Mouse (Mus musculus) heart, embryonic 15.5 days (tissue): ENCODE data around the gene Rassf1. TPM values are rescaled to one million over a fixed set of nuclear protein-coding genes. Genes with fewer than 3 reads are reported as not detected.
"Not testable (repeated sequence)": the region's sequence is repeated elsewhere in the genome, so short reads cannot be mapped to it uniquely, and the experiment has no call there.

Experiments
- ATAC-seq: fragments of 200-750 bp; cut with Nextera tagmentation; replicated peaks from 2 replicates; pipeline ENCODE4 v1.8.0; 2017; ENCODE audit warnings: low read depth, moderate TSS enrichment; ENCODE audit not compliant: insufficient number of reproducible peaks, insufficient read depth, low FRiP score
- H3K27ac ChIP-seq: fragments of 300-500 bp; sonication (generic); 2 replicates; pipeline ENCODE4 v1.5.1; 2015; ENCODE audit warnings: mild to moderate bottlenecking, inconsistent platforms
- H3K27me3 ChIP-seq: fragments of 300-500 bp; sonication (generic); 2 replicates; pipeline ENCODE4 v1.6.1; 2015; ENCODE audit warnings: inconsistent platforms
- H3K36me3 ChIP-seq: fragments of 300-500 bp; sonication (generic); 2 replicates; pipeline ENCODE4 v1.6.1; 2015; ENCODE audit warnings: mild to moderate bottlenecking, inconsistent platforms
- H3K4me1 ChIP-seq: fragments of 300-500 bp; sonication (generic); replicated peaks from 2 replicates; pipeline ENCODE4 v1.6.1; 2015; ENCODE audit warnings: inconsistent platforms
- H3K4me2 ChIP-seq: fragments of 300-500 bp; sonication (generic); 2 replicates; pipeline ENCODE4 v1.6.1; 2015; ENCODE audit warnings: inconsistent platforms, mild to moderate bottlenecking, moderate library complexity
- H3K4me3 ChIP-seq: fragments of 300-500 bp; sonication (generic); 2 replicates; pipeline ENCODE4 v1.5.1; 2015; ENCODE audit warnings: mild to moderate bottlenecking, inconsistent platforms
- H3K9ac ChIP-seq: fragments of 300-500 bp; sonication (generic); 2 replicates; pipeline ENCODE4 v1.6.1; 2015; ENCODE audit warnings: mild to moderate bottlenecking, inconsistent platforms
- H3K9me3 ChIP-seq: fragments of 300-500 bp; sonication (generic); replicated peaks from 2 replicates; pipeline ENCODE4 v1.6.1; 2016; ENCODE audit warnings: inconsistent platforms
- WGBS: fragments of 180-500 bp; shearing (Covaris S2); methylation state at CpG from one replicate; pipeline ENCODE4 v1.1.7; 2015; ENCODE audit warnings: mixed read lengths; 5-methylcytosine and 5-hydroxymethylcytosine counted together
- polyA plus RNA-seq: library from polyadenylated mRNA; unstranded; fragments of >200 nt; fragmentation: Nextera tagmentation; extraction: Ambion mirVana; gene quantifications from 2 replicates; pipeline ENCODE4 v1.2.1, GENCODE M21; 2015

Gene Rassf1
- polyA plus RNA-seq, 1 experiment from 2014 or later, result 45.3 TPM

DNA sequence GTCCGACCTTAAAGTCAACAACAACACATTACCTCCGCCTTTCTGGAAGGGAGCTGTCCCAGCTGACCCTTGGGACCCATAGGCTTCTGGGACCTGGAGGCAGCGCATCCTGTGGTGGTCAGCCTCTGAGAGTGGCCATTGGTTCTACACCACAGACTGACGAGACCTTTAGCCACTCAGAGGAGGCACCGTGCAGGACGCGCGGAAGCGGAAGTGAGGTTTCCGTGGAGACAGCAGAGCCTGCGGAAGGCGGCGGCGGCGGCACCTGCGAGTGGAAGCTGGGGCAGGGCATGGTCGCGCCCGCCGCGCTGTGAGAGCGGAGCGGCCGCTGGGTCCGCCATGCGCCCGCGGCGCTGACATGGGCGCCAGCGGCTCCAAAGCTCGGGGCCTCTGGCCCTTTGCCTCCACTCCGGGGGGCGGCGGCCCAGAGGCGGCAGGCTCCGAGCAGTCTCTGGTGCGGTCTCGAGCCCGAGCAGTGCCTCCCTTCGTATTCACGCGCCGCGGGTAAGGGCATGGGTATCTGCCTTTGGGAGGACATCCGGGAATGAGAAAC lies 11.8 kb downstream of the Rassf1 start, which contains the start of gene Tusc2:
Gene Tusc2, plus strand, starts transcription at position 227 of the 553 bp plus-strand sequence.
- Histone ChIP-seq H3K4me3 (peak within 1 kb of the TSS; percentile 85), H3K4me2 (peak within 1 kb of the TSS; percentile 80), H3K9me3 (no peaks in the 10 kb centered on the region), H3K27ac (peak within 1 kb of the TSS; percentile 79), H3K9ac (peak within 1 kb of the TSS; percentile 82), H3K27me3 (no peaks in the 10 kb centered on the region), H3K36me3 (peaks cover 52% of the 10 kb centered on the region), H3K4me1 (peaks cover 42% of the 10 kb centered on the region)
- WGBS, result under 1% methylated on average over 46 of the region's 46 CpGs
- peak; percentile 93 for ATAC-seq

DNA sequence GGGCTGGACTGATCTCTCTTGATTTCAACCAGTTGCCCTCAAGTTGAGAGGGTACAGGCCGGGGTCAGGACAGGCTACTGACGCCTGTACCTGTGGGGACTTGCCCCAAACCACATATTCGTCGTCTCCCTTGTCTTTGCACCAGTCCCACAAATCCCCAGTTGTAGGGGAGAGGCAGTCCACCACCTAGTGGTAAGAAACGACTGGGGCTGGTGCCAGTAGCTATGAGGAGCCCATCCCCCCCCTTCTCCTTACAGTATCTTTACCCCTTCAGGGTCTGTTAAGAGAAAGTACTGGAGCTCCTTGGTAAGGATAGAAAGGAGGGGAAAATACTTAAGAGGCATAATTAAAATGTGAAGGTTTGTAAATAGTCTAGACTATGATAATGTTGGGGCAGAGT lies 14.2 kb downstream of the Rassf1 start:
- 43% methylated on average over 5 of the region's 5 CpGs for WGBS
- H3K4me1 ChIP-seq, result peaks cover 54% of the 10 kb centered on the region

DNA sequence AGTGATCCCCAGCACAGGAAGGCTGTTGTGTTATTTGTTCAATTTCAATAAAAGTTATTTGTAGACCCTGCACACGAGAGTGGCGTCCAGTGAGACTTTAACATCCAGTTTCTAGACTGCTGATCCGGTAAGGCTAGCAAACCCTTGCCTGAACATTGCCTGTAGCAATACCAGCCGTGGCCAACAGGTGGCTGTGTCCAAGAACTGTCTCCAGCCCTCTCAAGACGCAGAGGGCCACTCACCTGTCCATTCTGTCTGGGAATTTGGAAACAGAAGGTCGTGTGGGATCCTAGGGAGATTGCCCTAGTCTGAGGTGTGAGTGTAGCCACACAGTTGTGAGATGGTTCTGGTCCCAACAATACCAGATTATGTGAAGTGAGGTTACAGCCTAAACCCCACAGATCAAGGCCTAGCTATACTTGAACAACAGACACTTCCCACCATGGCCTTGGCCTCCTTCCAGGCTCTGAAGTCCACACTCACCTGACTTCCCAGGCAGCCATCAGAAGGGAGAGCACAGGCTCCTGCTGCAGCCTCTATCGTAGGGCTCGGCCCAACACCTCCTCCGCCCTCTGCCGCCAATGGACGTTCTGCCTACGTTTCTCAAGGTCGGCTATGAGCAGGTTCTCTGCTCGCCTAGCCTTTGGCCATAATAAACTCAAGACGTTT lies 14.8 kb downstream of the Rassf1 start:
- Histone ChIP-seq H3K4me1 (peaks cover 60% of the 10 kb centered on the region), H3K27me3 (no peaks in the 10 kb centered on the region), H3K36me3 (peaks cover 21% of the 10 kb centered on the region), H3K4me2 (peak overlapping the region; percentile 85), H3K27ac (peak overlapping the region; percentile 89), H3K9me3 (no peaks in the 10 kb centered on the region), H3K9ac (no peak overlapping the region), H3K4me3 (0 out of 2 replicates have a peak overlapping the region, but pooled peaks have one; percentile 7)
- no peak for ATAC-seq
- 51% methylated on average over 15 of the region's 15 CpGs for WGBS

More for the DNA sequence above, 14.2 kb downstream of the Rassf1 start:
- not testable (repeated sequence) for H3K9ac ChIP-seq, H3K27me3 ChIP-seq, H3K9me3 ChIP-seq, ATAC-seq
- Histone ChIP-seq H3K4me2 (peak overlapping the region; percentile 85), H3K4me3 (peak overlapping the region; percentile 14; the same call in 1 of the 2 replicates), H3K27ac (peak overlapping the region; percentile 89), H3K36me3 (peaks cover 27% of the 10 kb centered on the region)

DNA sequence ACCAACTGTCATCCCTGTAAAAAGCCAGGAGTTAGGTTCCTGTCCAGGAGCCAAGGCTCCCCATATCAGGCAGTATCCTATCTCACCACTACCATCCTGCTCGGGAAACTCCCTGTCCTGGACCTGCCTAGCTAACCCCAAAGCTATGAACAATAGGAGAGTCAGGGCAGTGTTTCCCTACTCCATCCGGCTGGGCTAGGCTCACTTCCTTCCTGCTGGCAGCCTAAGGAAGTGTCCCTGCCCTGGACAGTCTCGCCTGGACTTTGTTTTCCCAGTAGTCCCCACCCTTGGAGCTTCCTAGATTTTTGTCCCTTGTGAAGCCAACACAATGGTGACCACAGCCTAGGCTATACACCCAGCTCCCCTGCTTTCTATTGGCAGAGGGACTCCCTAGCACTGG lies 15.5 kb downstream of the Rassf1 start:
- H3K4me2 ChIP-seq, result peak overlapping the region; percentile 85
- H3K4me1 ChIP-seq, result peaks cover 67% of the 10 kb centered on the region
- ATAC-seq, result peak; percentile 28
- H3K9ac ChIP-seq, result no peak overlapping the region
- H3K36me3 ChIP-seq, result peaks cover 17% of the 10 kb centered on the region
- H3K27me3 ChIP-seq, result no peaks in the 10 kb centered on the region
- no peaks in the 10 kb centered on the region for H3K9me3 ChIP-seq
- WGBS, result 55% methylated on average over 3 of the region's 3 CpGs
- 0 out of 2 replicates have a peak overlapping the region, but pooled peaks have one; percentile 7 for H3K4me3 ChIP-seq
- H3K27ac ChIP-seq, result peak overlapping the region; percentile 89

DNA sequence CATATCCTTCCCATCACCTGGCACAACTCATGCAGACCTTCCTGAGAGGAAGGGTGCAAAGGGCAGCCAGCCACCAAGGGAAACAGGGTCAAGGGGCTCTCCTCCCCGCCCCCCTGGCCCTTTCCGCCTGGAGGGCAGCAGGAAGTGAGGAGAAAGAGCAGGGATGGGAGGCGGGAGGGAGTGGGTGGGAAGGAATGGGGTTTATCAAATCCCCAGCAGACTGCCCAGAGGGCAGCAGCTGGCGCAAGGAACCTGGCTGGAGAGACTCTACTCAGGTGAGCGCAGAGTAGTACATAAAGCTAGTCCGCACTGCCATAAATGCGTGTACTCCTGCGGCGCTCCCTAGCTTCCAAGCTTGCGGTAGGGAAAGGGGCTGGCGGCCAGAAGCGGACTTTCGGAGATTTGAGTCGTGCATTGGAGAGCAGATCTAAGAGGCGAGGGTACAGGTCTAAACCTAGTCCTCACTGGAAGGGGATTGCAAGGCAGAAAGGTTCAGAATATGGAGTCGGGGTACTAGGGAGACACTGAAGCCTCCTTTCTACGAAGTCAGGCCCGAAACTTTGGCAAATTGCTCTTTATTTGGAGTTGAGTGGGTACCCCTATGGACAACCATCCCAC lies 16.5 kb downstream of the Rassf1 start, which contains the start of gene Hyal2:
Gene Hyal2, plus strand, starts transcription at position 244 of the 618 bp plus-strand sequence.
- no peak for ATAC-seq
- Histone ChIP-seq H3K4me1 (peaks cover 68% of the 10 kb centered on the region), H3K9ac (peak within 1 kb of the TSS; percentile 81), H3K36me3 (peaks cover 19% of the 10 kb centered on the region), H3K4me2 (peak within 1 kb of the TSS; percentile 85), H3K27ac (peak within 1 kb of the TSS; percentile 89), H3K4me3 (peak within 1 kb of the TSS; percentile 89), H3K27me3 (no peaks in the 10 kb centered on the region), H3K9me3 (no peaks in the 10 kb centered on the region)
- WGBS, result 15% methylated on average over 18 of the region's 18 CpGs

DNA sequence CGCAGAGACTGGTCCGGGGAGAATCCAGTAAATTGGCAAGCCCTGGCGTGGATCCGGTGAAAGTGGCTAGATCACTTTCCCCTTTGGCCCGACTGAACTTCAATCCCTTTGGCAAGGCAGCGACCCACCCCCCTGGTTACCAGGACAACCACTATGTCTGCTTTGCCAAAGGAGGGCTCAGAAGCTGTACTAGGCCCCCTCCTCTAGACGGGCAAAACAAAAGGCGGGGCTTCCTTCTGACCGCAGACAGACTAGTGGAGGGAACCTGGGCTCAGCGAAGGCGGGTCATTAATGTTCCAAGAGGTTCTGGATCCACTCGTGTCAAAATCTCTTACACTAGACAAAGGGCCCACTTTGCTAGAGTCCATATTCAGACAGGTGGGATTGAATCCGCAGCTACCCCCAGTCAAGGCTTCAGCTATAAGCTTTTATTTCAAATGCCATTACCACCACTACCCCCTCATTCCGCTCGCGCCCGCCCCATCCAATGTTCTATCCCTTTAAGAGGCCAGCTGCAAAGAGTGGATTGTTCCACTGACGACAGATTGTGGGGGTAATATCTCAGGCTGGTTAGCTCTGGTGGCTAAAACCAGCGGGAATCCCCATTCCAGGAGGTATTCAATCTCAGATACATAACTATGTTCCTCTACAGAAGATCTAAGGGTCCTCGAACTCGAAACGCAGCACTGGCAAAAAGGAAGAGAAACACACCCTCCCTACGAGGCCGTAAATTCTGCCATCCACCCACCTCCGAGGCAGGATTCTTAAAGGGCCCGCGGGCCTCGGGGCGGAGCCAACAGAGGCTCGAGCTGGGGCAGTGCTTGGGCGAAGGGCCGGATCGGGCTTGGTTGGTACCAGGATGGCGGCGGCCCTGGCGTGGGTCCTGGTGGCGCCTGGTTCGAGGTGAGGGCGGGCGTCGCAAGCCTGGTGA lies 17.2 kb downstream of the Rassf1 start:
- H3K9ac ChIP-seq, result peak overlapping the region; percentile 81
- H3K4me2 ChIP-seq, result peak overlapping the region; percentile 85
- H3K27me3 ChIP-seq, result no peaks in the 10 kb centered on the region
- peak overlapping the region; percentile 89 for H3K4me3 ChIP-seq
- H3K27ac ChIP-seq, result peak overlapping the region; percentile 89
- ATAC-seq, result peak; percentile 71
- WGBS, result under 1% methylated on average over 41 of the region's 41 CpGs
- peaks cover 66% of the 10 kb centered on the region for H3K4me1 ChIP-seq
- H3K36me3 ChIP-seq, result peaks cover 26% of the 10 kb centered on the region
- H3K9me3 ChIP-seq, result no peaks in the 10 kb centered on the region

DNA sequence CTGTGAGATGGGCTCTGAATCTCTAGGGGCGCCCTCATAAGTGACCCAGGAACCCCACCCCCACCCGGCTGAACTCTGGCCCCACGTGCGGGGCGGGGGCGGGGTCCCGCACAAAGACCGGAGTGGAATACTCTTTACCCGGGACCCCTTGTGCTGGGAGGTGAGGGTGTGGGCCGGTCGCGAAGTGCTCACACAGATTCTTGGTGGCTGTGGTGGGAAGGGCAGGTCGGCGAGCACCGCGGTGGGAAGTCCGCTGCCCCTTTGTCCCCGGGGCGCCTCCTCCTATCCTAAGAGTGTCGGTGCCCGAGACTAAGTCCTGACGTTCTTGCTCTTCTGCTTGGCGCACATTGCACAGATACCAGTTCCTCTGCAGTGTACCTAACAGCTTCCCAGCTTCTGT lies 17.9 kb downstream of the Rassf1 start:
- no peaks in the 10 kb centered on the region for H3K9me3 ChIP-seq
- H3K4me3 ChIP-seq, result peak overlapping the region; percentile 89
- peak overlapping the region; percentile 85 for H3K4me2 ChIP-seq
- peaks cover 59% of the 10 kb centered on the region for H3K4me1 ChIP-seq
- WGBS, result under 1% methylated on average over 23 of the region's 23 CpGs
- peak; percentile 4 for ATAC-seq
- H3K9ac ChIP-seq, result peak overlapping the region; percentile 81
- no peaks in the 10 kb centered on the region for H3K27me3 ChIP-seq
- H3K27ac ChIP-seq, result peak overlapping the region; percentile 89
- peaks cover 30% of the 10 kb centered on the region for H3K36me3 ChIP-seq

DNA sequence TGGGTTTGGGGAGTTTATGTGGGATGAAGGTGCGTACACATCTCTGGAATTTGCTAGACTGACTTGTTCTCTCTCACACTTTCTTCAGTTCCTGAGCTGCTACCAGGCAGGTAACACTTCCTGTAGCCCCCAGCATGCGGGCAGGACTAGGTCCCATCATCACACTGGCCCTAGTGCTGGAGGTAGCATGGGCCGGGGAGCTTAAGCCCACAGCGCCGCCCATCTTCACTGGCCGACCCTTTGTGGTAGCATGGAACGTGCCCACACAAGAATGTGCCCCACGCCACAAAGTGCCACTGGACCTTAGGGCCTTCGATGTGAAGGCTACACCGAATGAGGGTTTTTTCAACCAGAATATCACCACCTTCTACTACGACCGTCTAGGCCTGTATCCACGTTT lies 18.7 kb downstream of the Rassf1 start:
- Histone ChIP-seq H3K9me3 (no peaks in the 10 kb centered on the region), H3K27me3 (no peaks in the 10 kb centered on the region), H3K27ac (peak overlapping the region; percentile 89), H3K4me3 (peak overlapping the region; percentile 89), H3K36me3 (peaks cover 32% of the 10 kb centered on the region), H3K4me2 (peak overlapping the region; percentile 85), H3K9ac (peak overlapping the region; percentile 81), H3K4me1 (peaks cover 56% of the 10 kb centered on the region)
- no peak for ATAC-seq
- WGBS, result 47% methylated on average over 13 of the region's 13 CpGs

DNA sequence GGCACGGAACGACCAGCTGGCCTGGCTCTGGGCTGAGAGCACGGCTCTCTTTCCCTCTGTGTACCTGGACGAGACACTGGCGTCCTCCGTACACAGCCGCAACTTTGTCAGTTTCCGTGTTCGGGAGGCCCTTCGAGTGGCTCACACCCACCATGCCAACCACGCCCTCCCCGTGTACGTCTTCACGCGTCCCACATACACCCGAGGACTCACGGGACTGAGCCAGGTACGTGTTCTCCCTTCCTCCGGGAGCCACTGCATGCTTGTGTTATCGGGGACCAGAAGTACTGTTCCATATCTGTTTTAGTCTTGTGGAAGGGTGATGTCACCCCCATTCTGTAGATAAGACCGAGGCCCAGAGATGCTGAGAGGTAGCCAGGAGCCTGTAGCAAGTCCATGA lies 19.5 kb downstream of the Rassf1 start:
- Histone ChIP-seq H3K27ac (peak overlapping the region; percentile 27), H3K9ac (peak overlapping the region; percentile 30), H3K9me3 (no peaks in the 10 kb centered on the region), H3K36me3 (peaks cover 29% of the 10 kb centered on the region), H3K4me3 (peak overlapping the region; percentile 89), H3K4me2 (peak overlapping the region; percentile 85), H3K4me1 (peaks cover 55% of the 10 kb centered on the region), H3K27me3 (no peaks in the 10 kb centered on the region)
- WGBS, result 45% methylated on average over 21 of the region's 21 CpGs
- ATAC-seq, result no peak

DNA sequence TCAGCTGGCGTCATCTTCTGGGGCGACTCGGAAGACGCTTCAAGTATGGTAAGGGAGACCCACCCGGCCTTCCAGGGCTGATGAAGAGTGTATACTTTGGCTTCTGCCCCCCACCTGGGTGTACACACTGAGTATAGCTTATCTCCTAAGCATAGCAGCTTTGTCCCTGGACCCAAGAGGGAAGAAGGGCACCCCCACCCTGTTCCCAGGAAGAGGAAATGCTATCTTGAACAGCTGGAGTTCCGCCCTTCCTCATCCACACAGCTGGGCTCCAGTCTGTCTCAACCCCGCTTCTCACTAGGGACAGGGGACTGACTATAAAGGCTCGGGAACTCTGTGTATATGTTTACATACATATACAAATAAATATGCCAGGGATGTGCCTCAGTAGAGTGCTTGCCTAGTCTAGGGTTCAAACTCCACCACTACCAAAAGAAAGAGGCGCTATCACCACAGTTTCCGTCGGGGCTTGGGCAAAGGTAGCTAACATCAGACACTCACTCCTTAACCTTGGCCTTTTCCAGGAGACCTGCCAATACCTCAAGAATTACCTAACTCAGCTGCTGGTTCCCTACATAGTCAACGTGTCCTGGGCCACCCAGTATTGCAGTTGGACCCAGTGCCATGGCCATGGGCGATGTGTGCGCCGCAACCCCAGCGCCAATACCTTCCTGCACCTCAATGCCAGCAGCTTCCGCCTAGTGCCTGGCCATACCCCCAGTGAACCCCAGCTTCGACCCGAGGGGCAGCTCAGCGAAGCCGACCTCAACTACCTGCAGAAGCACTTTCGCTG lies 20.4 kb downstream of the Rassf1 start:
- H3K4me1 ChIP-seq, result peaks cover 56% of the 10 kb centered on the region
- H3K9me3 ChIP-seq, result no peaks in the 10 kb centered on the region
- H3K4me3 ChIP-seq, result peak overlapping the region; percentile 89; the same call in 1 of the 2 replicates
- H3K27me3 ChIP-seq, result no peaks in the 10 kb centered on the region
- peak overlapping the region; percentile 30; the same call in 1 of the 2 replicates for H3K9ac ChIP-seq
- peak overlapping the region; percentile 85 for H3K4me2 ChIP-seq
- no peak for ATAC-seq
- peaks cover 29% of the 10 kb centered on the region for H3K36me3 ChIP-seq
- 84% methylated on average over 22 of the region's 22 CpGs for WGBS
- H3K27ac ChIP-seq, result peak overlapping the region; percentile 27
